Mouse (Mus musculus): ENCODE data around the gene Olfr464. TPM values are rescaled to one million over a fixed set of nuclear protein-coding genes. Genes with fewer than 3 reads are reported as not detected.

Gene Olfr464
- not detected in 2 replicates for polyA plus RNA-seq (2014; fragmentation: Nextera tagmentation; extraction: Ambion mirVana)

- Histone ChIP-seq H3K9ac (ENCODE audit: low read length) (no peak within 1 kb of the TSS), H3K4me1 (ENCODE audit: control insufficient read depth, insufficient read depth, low read length) (no peaks in the 10 kb centered on the region), H3K27ac (ENCODE audit: low read depth, low read length) (no peak within 1 kb of the TSS), H3K9me3 (ENCODE audit: control insufficient read depth, low read length) (no peaks in the 10 kb centered on the region), H3K4me2 (no peak within 1 kb of the TSS), H3K27me3 (ENCODE audit: control insufficient read depth, insufficient read depth, low read length) (no peaks in the 10 kb centered on the region), H3K4me3 (ENCODE audit: low read depth, low read length) (no peak within 1 kb of the TSS), H3K36me3 (ENCODE audit: control insufficient read depth, insufficient read depth, low read length) (no peaks in the 10 kb centered on the region)
- ATAC-seq (ENCODE audit: low FRiP score) (no peak), DNase-seq (ENCODE audit: low spot score, missing footprints) (no peak)
- WGBS, result 32% methylated on average over 5 of the region's 5 CpGs
Measured at GRCm38 (mm10) chr11:87920966-87921365, at the start of gene Olfr464. Gene Olfr464, minus strand, starts transcription at chr11:87920967.

DNA sequence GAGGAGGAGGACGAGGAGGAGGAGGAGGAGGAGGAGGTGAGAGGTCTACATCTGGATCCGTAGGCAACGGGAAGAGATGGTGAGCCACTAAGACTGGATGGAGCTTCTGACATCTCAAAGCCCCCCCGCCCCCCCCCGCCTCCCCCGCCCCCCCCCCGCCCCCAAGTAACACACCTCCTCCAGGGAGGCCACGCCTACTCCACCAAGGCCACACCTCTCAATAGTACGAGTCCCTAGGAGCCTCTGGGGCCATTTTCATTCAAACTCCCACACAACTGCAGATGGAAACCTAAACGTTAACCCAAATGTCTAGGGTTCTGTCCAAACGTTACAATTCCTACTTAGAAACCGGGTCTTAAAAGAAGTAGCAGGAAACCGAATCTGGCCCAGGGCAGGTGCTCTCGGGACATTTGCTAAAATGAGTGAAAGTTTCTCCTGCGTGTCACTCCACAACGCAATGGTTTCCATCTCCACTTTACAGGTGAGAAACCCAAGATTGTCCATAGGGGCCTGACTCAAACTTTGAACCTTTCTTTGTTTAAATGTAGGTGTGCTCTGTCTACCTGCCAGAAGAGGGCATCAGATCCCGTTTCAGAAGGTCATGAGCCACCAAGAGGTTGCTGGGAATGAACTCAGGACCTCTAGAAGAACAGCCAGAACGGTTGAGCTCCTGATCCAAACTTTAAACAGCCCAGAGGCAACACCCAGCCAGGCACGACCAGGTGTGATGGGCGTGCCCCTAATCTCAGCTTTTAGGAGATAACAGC is 47.8 kb upstream of the Olfr464 start:
- no peak for ATAC-seq (ENCODE audit: low FRiP score)

GRCm38 (mm10) chr11:87967692-87968289 is 47.0 kb upstream of the Olfr464 start:
- Histone ChIP-seq H3K9ac (ENCODE audit: low read length) (no peak overlapping the region), H3K36me3 (ENCODE audit: control insufficient read depth, insufficient read depth, low read length) (no peaks in the 10 kb centered on the region), H3K27ac (ENCODE audit: low read depth, low read length) (no peak overlapping the region), H3K9me3 (ENCODE audit: control insufficient read depth, low read length) (no peaks in the 10 kb centered on the region), H3K4me1 (ENCODE audit: control insufficient read depth, insufficient read depth, low read length) (no peaks in the 10 kb centered on the region), H3K27me3 (ENCODE audit: control insufficient read depth, insufficient read depth, low read length) (no peaks in the 10 kb centered on the region), H3K4me3 (ENCODE audit: low read depth, low read length) (no peak overlapping the region; the same call in 1 of the 2 replicates), H3K4me2 (peak overlapping the region; percentile 27; the same call in 1 of the 2 replicates)
- 2% methylated on average over 15 of the region's 17 CpGs for WGBS
- peak; percentile 98 for DNase-seq (ENCODE audit: low spot score, missing footprints)
- ATAC-seq (ENCODE audit: low FRiP score), result no peak

More for the DNA sequence above, 47.8 kb upstream of the Olfr464 start:
- H3K27ac ChIP-seq (ENCODE audit: low read depth, low read length), result no peak overlapping the region
- no peak overlapping the region for H3K4me3 ChIP-seq (ENCODE audit: low read depth, low read length)
- WGBS, result 17% methylated on average over 18 of the region's 20 CpGs
- no peaks in the 10 kb centered on the region for H3K36me3 ChIP-seq (ENCODE audit: control insufficient read depth, insufficient read depth, low read length)
- no peak overlapping the region for H3K4me2 ChIP-seq
- no peak for DNase-seq (ENCODE audit: low spot score, missing footprints)
- no peaks in the 10 kb centered on the region for H3K4me1 ChIP-seq (ENCODE audit: control insufficient read depth, insufficient read depth, low read length)
- no peak overlapping the region for H3K9ac ChIP-seq (ENCODE audit: low read length)
- H3K9me3 ChIP-seq (ENCODE audit: control insufficient read depth, low read length), result no peaks in the 10 kb centered on the region
- no peaks in the 10 kb centered on the region for H3K27me3 ChIP-seq (ENCODE audit: control insufficient read depth, insufficient read depth, low read length)

- H3K36me3 ChIP-seq (ENCODE audit: control insufficient read depth, insufficient read depth, low read length), result no peaks in the 10 kb centered on the region
- no peak overlapping the region for H3K27ac ChIP-seq (ENCODE audit: low read depth, low read length)
- H3K4me1 ChIP-seq (ENCODE audit: control insufficient read depth, insufficient read depth, low read length), result no peaks in the 10 kb centered on the region
- WGBS, result 55% methylated on average over 10 of the region's 10 CpGs
- H3K9me3 ChIP-seq (ENCODE audit: control insufficient read depth, low read length), result no peaks in the 10 kb centered on the region
- H3K4me2 ChIP-seq, result no peak overlapping the region
- DNase-seq (ENCODE audit: low spot score, missing footprints) (no peak), ATAC-seq (ENCODE audit: low FRiP score) (no peak)
- H3K4me3 ChIP-seq (ENCODE audit: low read depth, low read length), result no peak overlapping the region
- H3K27me3 ChIP-seq (ENCODE audit: control insufficient read depth, insufficient read depth, low read length), result no peaks in the 10 kb centered on the region
- H3K9ac ChIP-seq (ENCODE audit: low read length), result no peak overlapping the region
Measured at GRCm38 (mm10) chr11:87966214-87966613, 45.4 kb upstream of the Olfr464 start.

GRCm38 (mm10) chr11:87965293-87965692 is 44.5 kb upstream of the Olfr464 start:
- 47% methylated on average over 3 of the region's 3 CpGs for WGBS
- no peaks in the 10 kb centered on the region for H3K36me3 ChIP-seq (ENCODE audit: control insufficient read depth, insufficient read depth, low read length)
- no peak for ATAC-seq (ENCODE audit: low FRiP score)

DNA sequence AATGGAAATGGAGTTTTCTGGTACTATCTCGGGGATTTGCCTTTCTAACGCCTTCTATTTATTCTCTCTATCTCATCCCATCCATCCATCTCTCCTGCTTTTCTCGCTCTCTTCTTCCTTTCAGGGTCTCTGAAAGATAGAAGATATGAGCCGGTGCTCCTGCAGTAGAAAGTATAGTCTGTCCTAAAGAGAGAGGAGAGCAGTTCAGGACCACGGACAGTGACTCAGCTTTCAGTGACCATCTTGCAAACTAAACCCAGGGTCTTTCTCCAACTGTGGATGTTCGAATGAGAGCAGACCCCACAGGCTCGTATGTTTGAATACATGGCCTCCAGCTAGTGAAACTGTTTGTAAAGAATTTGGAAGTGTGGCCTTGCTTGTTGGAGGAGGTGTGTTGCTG is 36.3 kb upstream of the Olfr464 start:
- Histone ChIP-seq H3K4me2 (no peak overlapping the region), H3K27me3 (ENCODE audit: control insufficient read depth, insufficient read depth, low read length) (no peaks in the 10 kb centered on the region), H3K4me3 (ENCODE audit: low read depth, low read length) (no peak overlapping the region), H3K27ac (ENCODE audit: low read depth, low read length) (no peak overlapping the region), H3K9me3 (ENCODE audit: control insufficient read depth, low read length) (no peaks in the 10 kb centered on the region), H3K9ac (ENCODE audit: low read length) (no peak overlapping the region), H3K4me1 (ENCODE audit: control insufficient read depth, insufficient read depth, low read length) (no peaks in the 10 kb centered on the region), H3K36me3 (ENCODE audit: control insufficient read depth, insufficient read depth, low read length) (no peaks in the 10 kb centered on the region)
- no peak for ATAC-seq (ENCODE audit: low FRiP score)
- 50% methylated on average over 7 of the region's 7 CpGs for WGBS
- no peak for DNase-seq (ENCODE audit: low spot score, missing footprints)

More at GRCm38 (mm10) chr11:87965293-87965692, 44.5 kb upstream of the Olfr464 start:
- DNase-seq (ENCODE audit: low spot score, missing footprints), result no peak
- no peak overlapping the region for H3K9ac ChIP-seq (ENCODE audit: low read length)
- no peak overlapping the region for H3K27ac ChIP-seq (ENCODE audit: low read depth, low read length)
- no peak overlapping the region for H3K4me2 ChIP-seq
- H3K4me3 ChIP-seq (ENCODE audit: low read depth, low read length), result no peak overlapping the region
- H3K9me3 ChIP-seq (ENCODE audit: control insufficient read depth, low read length), result no peaks in the 10 kb centered on the region
- no peaks in the 10 kb centered on the region for H3K27me3 ChIP-seq (ENCODE audit: control insufficient read depth, insufficient read depth, low read length)
- H3K4me1 ChIP-seq (ENCODE audit: control insufficient read depth, insufficient read depth, low read length), result no peaks in the 10 kb centered on the region

- ATAC-seq (ENCODE audit: low FRiP score) (no peak), DNase-seq (ENCODE audit: low spot score, missing footprints) (no peak)
- H3K4me1 ChIP-seq (ENCODE audit: control insufficient read depth, insufficient read depth, low read length), result no peaks in the 10 kb centered on the region
- H3K9ac ChIP-seq (ENCODE audit: low read length), result no peak overlapping the region
- H3K36me3 ChIP-seq (ENCODE audit: control insufficient read depth, insufficient read depth, low read length), result no peaks in the 10 kb centered on the region
- no peak overlapping the region for H3K4me3 ChIP-seq (ENCODE audit: low read depth, low read length)
- no peak overlapping the region for H3K27ac ChIP-seq (ENCODE audit: low read depth, low read length)
- 2% methylated on average over 1 of the region's 1 CpGs for WGBS
- no peaks in the 10 kb centered on the region for H3K9me3 ChIP-seq (ENCODE audit: control insufficient read depth, low read length)
- no peak overlapping the region for H3K4me2 ChIP-seq
- no peaks in the 10 kb centered on the region for H3K27me3 ChIP-seq (ENCODE audit: control insufficient read depth, insufficient read depth, low read length)
Measured at GRCm38 (mm10) chr11:87955144-87955543, 34.4 kb upstream of the Olfr464 start.

DNA sequence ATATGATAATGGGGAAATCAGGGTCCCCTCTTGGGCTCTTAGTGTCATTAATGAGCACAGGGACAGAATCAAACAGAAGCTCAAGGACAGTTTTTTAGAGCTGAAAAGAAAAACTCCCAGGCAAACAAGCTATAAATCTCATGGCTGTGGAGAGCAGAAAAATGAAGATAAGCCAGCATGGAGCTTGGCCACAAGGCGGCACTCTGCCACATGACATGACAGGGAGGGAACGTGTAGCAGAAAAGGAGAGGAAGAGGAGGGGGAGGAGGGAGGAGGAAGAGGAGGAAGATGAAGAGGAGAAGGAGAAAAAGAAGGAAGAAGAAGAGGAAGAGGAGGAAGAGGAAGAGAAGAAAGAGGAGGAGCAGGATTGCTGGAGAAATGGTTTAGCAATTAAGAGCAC is 29.2 kb upstream of the Olfr464 start:
- no peak overlapping the region for H3K4me2 ChIP-seq
- WGBS, result 5% methylated on average over 2 of the region's 2 CpGs
- no peaks in the 10 kb centered on the region for H3K4me1 ChIP-seq (ENCODE audit: control insufficient read depth, insufficient read depth, low read length)
- H3K9ac ChIP-seq (ENCODE audit: low read length), result no peak overlapping the region
- no peak for ATAC-seq (ENCODE audit: low FRiP score)
- H3K27ac ChIP-seq (ENCODE audit: low read depth, low read length), result no peak overlapping the region
- no peak overlapping the region for H3K4me3 ChIP-seq (ENCODE audit: low read depth, low read length)
- peak; percentile 91 for DNase-seq (ENCODE audit: low spot score, missing footprints)
- no peaks in the 10 kb centered on the region for H3K36me3 ChIP-seq (ENCODE audit: control insufficient read depth, insufficient read depth, low read length)
- H3K27me3 ChIP-seq (ENCODE audit: control insufficient read depth, insufficient read depth, low read length), result no peaks in the 10 kb centered on the region
- H3K9me3 ChIP-seq (ENCODE audit: control insufficient read depth, low read length), result no peaks in the 10 kb centered on the region

DNA sequence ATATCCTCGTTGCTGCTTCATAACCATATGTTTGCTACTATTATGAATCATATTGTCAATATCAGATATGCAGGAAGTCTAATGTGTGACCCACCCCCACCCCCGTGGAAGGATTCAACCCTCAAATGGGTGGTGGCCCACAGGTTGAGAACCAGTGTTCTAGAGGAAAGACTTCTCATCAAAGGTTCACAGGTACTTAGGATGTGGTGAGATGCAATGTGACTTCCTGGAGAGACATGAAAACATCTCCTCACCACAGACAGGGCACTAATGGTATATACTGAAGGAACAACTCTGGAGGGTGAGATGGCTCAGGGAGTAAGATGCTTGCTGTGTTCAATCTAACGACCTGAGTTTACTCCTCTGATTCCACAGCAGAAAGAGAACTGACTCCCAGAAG is 14.7 kb upstream of the Olfr464 start:
- no peaks in the 10 kb centered on the region for H3K27me3 ChIP-seq (ENCODE audit: control insufficient read depth, insufficient read depth, low read length)
- no peaks in the 10 kb centered on the region for H3K9me3 ChIP-seq (ENCODE audit: control insufficient read depth, low read length)
- ATAC-seq (ENCODE audit: low FRiP score) (no peak), DNase-seq (ENCODE audit: low spot score, missing footprints) (no peak)
- no peak overlapping the region for H3K4me2 ChIP-seq
- no peak overlapping the region for H3K4me3 ChIP-seq (ENCODE audit: low read depth, low read length)
- no peak overlapping the region for H3K27ac ChIP-seq (ENCODE audit: low read depth, low read length)
- no peak overlapping the region for H3K9ac ChIP-seq (ENCODE audit: low read length)
- no peaks in the 10 kb centered on the region for H3K36me3 ChIP-seq (ENCODE audit: control insufficient read depth, insufficient read depth, low read length)
- 82% methylated on average over 3 of the region's 3 CpGs for WGBS
- no peaks in the 10 kb centered on the region for H3K4me1 ChIP-seq (ENCODE audit: control insufficient read depth, insufficient read depth, low read length)
